Mouse (Mus musculus): ENCODE data around the gene Lingo1.

- TF ChIP-seq POLR2A (IDR thresholded peaks at IDR 0.05; ENCODE audit: insufficient read length, low read depth) = no peak
- no peak for TF ChIP-seq USF1 (IDR thresholded peaks at IDR 0.05; ENCODE audit: low read depth)
- no peak for TF ChIP-seq MYOD1 (IDR thresholded peaks at IDR 0.05; ENCODE audit: control insufficient read depth in 1 of 3, insufficient read length in 2 of 3, low read depth in 2 of 3)
- no peak for TF ChIP-seq MAX (IDR thresholded peaks at IDR 0.05; ENCODE audit: low read depth)
Measured at GRCm38 (mm10) chr9:56734398-56734797, 61.9 kb downstream of the Lingo1 start.

All from myocyte (in vitro differentiated cells).